In genomic region chr7:45451344-45451982, GRCm38 (mm10) we compare ENCODE assay signal across 9 mouse cellular contexts. TPM values are rescaled to one million over a fixed set of nuclear protein-coding genes. Genes with fewer than 3 reads are reported as not detected.
DNase-seq lines count a peak whose midpoint lies in the region; ATAC-seq lines count a peak whose summit lies in the region.
"Had no signal": no experiment of that assay in that cellular context is flagged by ENCODE, and none has a peak within 500 bp of the region (broad histone marks: within the 10 kb centered on the region; RNA-seq: fewer than 3 reads in every experiment).

No protein-coding gene starts in this region.

- intact Hi-C loops in left cerebral cortex, postnatal 10 days (cut with DNase I), result no loop called here

- H3K27ac ChIP-seq in intestine, embryonic 14.5 days (ENCODE audit: low read depth), result no peak overlapping the region

- ATAC-seq in intestine, embryonic 14.5 days (replicated peaks; ENCODE audit: low FRiP score, low TSS enrichment, low read depth), result peak; percentile 70
- peak; percentile 96 for ATAC-seq in megakaryocyte progenitor cell, adult 5-6 weeks (replicated peaks; ENCODE audit: poor library complexity)
- ATAC-seq: Patski had no signal

- 53% methylated on average over 23 of the region's 23 CpGs for WGBS in intestine, embryonic 14.5 days

- peak; percentile 80 for DNase-seq in ovary, postnatal 14 days (ENCODE audit: low spot score)
- DNase-seq in ovary, adult 18-20 months (ENCODE audit: low spot score), result no peak
- DNase-seq in embryo, embryonic 10 days (ENCODE audit: low spot score), result peak; percentile 90
- DNase-seq in gastrocnemius, postnatal 25 days, result peak; percentile 67
- DNase-seq in intestine, embryonic 14.5 days (ENCODE audit: low spot score), result peak; percentile 93
- peak; percentile 79 to 87 for DNase-seq in left cerebral cortex, postnatal 10 days (ENCODE audit: extremely low spot score in 1 of 2, low spot score in 2 of 2)
- DNase-seq in right cerebral cortex, postnatal 36 days (ENCODE audit: low spot score in 2 of 2), result peak; percentile 74 to 80

- H3K9ac ChIP-seq in intestine, embryonic 14.5 days (ENCODE audit: low read length), result no peak overlapping the region

- no peaks in the 10 kb centered on the region for H3K27me3 ChIP-seq in intestine, embryonic 14.5 days (replicated peaks; ENCODE audit: control insufficient read depth, insufficient read depth, low read length)
- H3K27me3 ChIP-seq: Patski had no signal

- peaks cover 60% of the 10 kb centered on the region for H3K36me3 ChIP-seq in intestine, embryonic 14.5 days (ENCODE audit: control insufficient read depth, insufficient read depth, low read length)

- H3K4me3 ChIP-seq in intestine, embryonic 14.5 days (ENCODE audit: low read depth, low read length), result no peak overlapping the region

- H3K4me2 ChIP-seq in intestine, embryonic 14.5 days (ENCODE audit: low read length), result no peak overlapping the region

- no peaks in the 10 kb centered on the region for H3K9me3 ChIP-seq in intestine, embryonic 14.5 days (ENCODE audit: control insufficient read depth, low read length)

- H3K4me1 ChIP-seq in intestine, embryonic 14.5 days (replicated peaks; ENCODE audit: control insufficient read depth, insufficient read depth, low read length), result 0 out of 2 replicates have a peak, but pooled peaks cover 5% of the 10 kb centered on the region

RNA-seq across cellular contexts. Expression of gene Ftl1, which starts 8.2 kb away (rescaled TPM):
- total RNA-seq in gastrocnemius, postnatal 25 days (2021), result 100 to 1,000 TPM; 125 to 149 TPM
- 4,654 and 4,671 TPM in 2 replicates for polyA plus RNA-seq in intestine, embryonic 14.5 days (2014; fragmentation: Nextera tagmentation; extraction: Ambion mirVana)
- 100 to 1,000 TPM; 445 to 456 TPM for total RNA-seq in left cerebral cortex, postnatal 10 days (2021)
- total RNA-seq in megakaryocyte progenitor cell, adult 5-6 weeks (2015), result 1,479 and 1,608 TPM in 2 replicates
- 770 and 961 TPM in 2 replicates for total RNA-seq in megakaryocyte progenitor cell, adult 5-6 weeks (2017)

RNA-seq across cellular contexts. Expression of gene Ruvbl2, which starts 13.6 kb away (rescaled TPM):
- 10 to 100 TPM; 23.3 to 23.8 TPM for total RNA-seq in gastrocnemius, postnatal 25 days (2021)
- polyA plus RNA-seq in intestine, embryonic 14.5 days (2014; fragmentation: Nextera tagmentation; extraction: Ambion mirVana), result 164 and 174 TPM in 2 replicates
- total RNA-seq in left cerebral cortex, postnatal 10 days (2021), result 10 to 100 TPM; 31.3 to 41.1 TPM
- total RNA-seq in megakaryocyte progenitor cell, adult 5-6 weeks (2015), result 180 and 205 TPM in 2 replicates
- 170 and 193 TPM in 2 replicates for total RNA-seq in megakaryocyte progenitor cell, adult 5-6 weeks (2017)

RNA-seq across cellular contexts. Expression of gene Bax, which starts 15.2 kb away (rescaled TPM):
- total RNA-seq in gastrocnemius, postnatal 25 days (2021), result 10 to 100 TPM; 15.6 to 16.9 TPM
- polyA plus RNA-seq in intestine, embryonic 14.5 days (2014; fragmentation: Nextera tagmentation; extraction: Ambion mirVana), result 134 and 139 TPM in 2 replicates
- total RNA-seq in left cerebral cortex, postnatal 10 days (2021), result 10 to 100 TPM; 86.0 to 93.8 TPM
- total RNA-seq in megakaryocyte progenitor cell, adult 5-6 weeks (2015), result 20.7 and 21.5 TPM in 2 replicates
- total RNA-seq in megakaryocyte progenitor cell, adult 5-6 weeks (2017), result 29.6 and 35.2 TPM in 2 replicates

RNA-seq across cellular contexts. Expression of gene Gys1, which starts 16.8 kb away (rescaled TPM):
- total RNA-seq in gastrocnemius, postnatal 25 days (2021), result 100 to 1,000 TPM; 243 to 327 TPM
- polyA plus RNA-seq in intestine, embryonic 14.5 days (2014; fragmentation: Nextera tagmentation; extraction: Ambion mirVana), result 36.0 and 36.2 TPM in 2 replicates
- total RNA-seq in left cerebral cortex, postnatal 10 days (2021), result 10 to 100 TPM; 16.9 to 17.3 TPM
- 22.6 and 26.2 TPM in 2 replicates for total RNA-seq in megakaryocyte progenitor cell, adult 5-6 weeks (2015)
- total RNA-seq in megakaryocyte progenitor cell, adult 5-6 weeks (2017), result 22.3 and 24.4 TPM in 2 replicates

RNA-seq across cellular contexts. Expression of gene Tulp2, which starts 30.2 kb away (rescaled TPM):
- not detected for total RNA-seq in gastrocnemius, postnatal 25 days (2021)
- polyA plus RNA-seq in intestine, embryonic 14.5 days (2014; fragmentation: Nextera tagmentation; extraction: Ambion mirVana), result 1.8 and 2.3 TPM in 2 replicates
- not detected for total RNA-seq in left cerebral cortex, postnatal 10 days (2021)
- total RNA-seq in megakaryocyte progenitor cell, adult 5-6 weeks (2015), result 0.07 TPM in 1 of 2 replicates, not detected in the other
- total RNA-seq in megakaryocyte progenitor cell, adult 5-6 weeks (2017), result not detected in 2 replicates

Comparison
In these comparisons a context has a peak if more than half of its experiments do, and no peak if none do; other contexts are left out.
1. RNA of gene Ruvbl2, which starts 13.6 kb away (total RNA-seq): 170 to 205 TPM in megakaryocyte progenitor cell, adult 5-6 weeks; 31.3 to 41.1 TPM in left cerebral cortex, postnatal 10 days and 23.3 to 23.8 TPM in gastrocnemius, postnatal 25 days; every median in the first group is over 4 times any median in the second.